Mouse (Mus musculus): ENCODE data around the gene Itsn1. TPM values are rescaled to one million over a fixed set of nuclear protein-coding genes. Genes with fewer than 3 reads are reported as not detected.

Itsn1 gene
- polyA plus RNA-seq, 1 experiment from 2014 or later = 26.6 TPM

- no peak for ATAC-seq (replicated peaks; ENCODE audit: insufficient number of reproducible peaks, low FRiP score, low TSS enrichment)
- Histone ChIP-seq H3K4me1 (ENCODE audit: control insufficient read depth, insufficient read depth, low read length) (peaks cover 16% of the 10 kb centered on the region), H3K4me3 (ENCODE audit: low read depth, low read length) (no peak overlapping the region), H3K9me3 (replicated peaks; ENCODE audit: control insufficient read depth, low read length) (no peaks in the 10 kb centered on the region), H3K36me3 (ENCODE audit: control insufficient read depth, insufficient read depth, low read length) (peaks cover 5% of the 10 kb centered on the region; the same call in 1 of the 2 replicates), H3K4me2 (no peak overlapping the region), H3K9ac (ENCODE audit: low read depth, low read length) (no peak overlapping the region), H3K27ac (ENCODE audit: low read depth, low read length) (no peak overlapping the region), H3K27me3 (ENCODE audit: control insufficient read depth, insufficient read depth, low read length) (no peaks in the 10 kb centered on the region)
- WGBS (ENCODE audit: insufficient replicate concordance) = 47% methylated on average over 11 of the region's 11 CpGs
Measured at GRCm38 (mm10) chr16:91839462-91839861, 110.4 kb downstream of the Itsn1 start.

GRCm38 (mm10) chr16:91841026-91841630 is 112.0 kb downstream of the Itsn1 start:
- peak overlapping the region; percentile 54; the same call in 1 of the 2 replicates for H3K27ac ChIP-seq (ENCODE audit: low read depth, low read length)
- no peak for ATAC-seq (replicated peaks; ENCODE audit: insufficient number of reproducible peaks, low FRiP score, low TSS enrichment)
- 82% methylated on average over 14 of the region's 14 CpGs for WGBS (ENCODE audit: insufficient replicate concordance)

GRCm38 (mm10) chr16:91846089-91846741 is 117.1 kb downstream of the Itsn1 start:
- ATAC-seq (replicated peaks; ENCODE audit: insufficient number of reproducible peaks, low FRiP score, low TSS enrichment) = no peak
- 41% methylated on average over 10 of the region's 10 CpGs for WGBS (ENCODE audit: insufficient replicate concordance)
- Histone ChIP-seq H3K4me1 (ENCODE audit: control insufficient read depth, insufficient read depth, low read length) (peaks cover 21% of the 10 kb centered on the region), H3K27me3 (ENCODE audit: control insufficient read depth, insufficient read depth, low read length) (no peaks in the 10 kb centered on the region), H3K27ac (ENCODE audit: low read depth, low read length) (no peak overlapping the region), H3K4me2 (no peak overlapping the region), H3K4me3 (ENCODE audit: low read depth, low read length) (no peak overlapping the region), H3K36me3 (ENCODE audit: control insufficient read depth, insufficient read depth, low read length) (peaks cover 14% of the 10 kb centered on the region), H3K9me3 (replicated peaks; ENCODE audit: control insufficient read depth, low read length) (no peaks in the 10 kb centered on the region), H3K9ac (ENCODE audit: low read depth, low read length) (no peak overlapping the region)

More at GRCm38 (mm10) chr16:91841026-91841630, 112.0 kb downstream of the Itsn1 start:
- Histone ChIP-seq H3K9ac (ENCODE audit: low read depth, low read length) (no peak overlapping the region), H3K36me3 (ENCODE audit: control insufficient read depth, insufficient read depth, low read length) (peaks cover 5% of the 10 kb centered on the region; the same call in 1 of the 2 replicates), H3K4me2 (no peak overlapping the region), H3K9me3 (replicated peaks; ENCODE audit: control insufficient read depth, low read length) (no peaks in the 10 kb centered on the region), H3K27me3 (ENCODE audit: control insufficient read depth, insufficient read depth, low read length) (no peaks in the 10 kb centered on the region), H3K4me3 (ENCODE audit: low read depth, low read length) (no peak overlapping the region), H3K4me1 (ENCODE audit: control insufficient read depth, insufficient read depth, low read length) (peaks cover 24% of the 10 kb centered on the region)

GRCm38 (mm10) chr16:91847525-91848225 is 118.6 kb downstream of the Itsn1 start:
- H3K9ac ChIP-seq (ENCODE audit: low read depth, low read length) = no peak overlapping the region
- H3K27ac ChIP-seq (ENCODE audit: low read depth, low read length) = peak overlapping the region; percentile 64
- H3K9me3 ChIP-seq (replicated peaks; ENCODE audit: control insufficient read depth, low read length) = no peaks in the 10 kb centered on the region
- H3K4me1 ChIP-seq (ENCODE audit: control insufficient read depth, insufficient read depth, low read length) = peaks cover 26% of the 10 kb centered on the region
- no peak for ATAC-seq (replicated peaks; ENCODE audit: insufficient number of reproducible peaks, low FRiP score, low TSS enrichment)
- peaks cover 17% of the 10 kb centered on the region for H3K36me3 ChIP-seq (ENCODE audit: control insufficient read depth, insufficient read depth, low read length)
- no peak overlapping the region for H3K4me3 ChIP-seq (ENCODE audit: low read depth, low read length)
- no peaks in the 10 kb centered on the region for H3K27me3 ChIP-seq (ENCODE audit: control insufficient read depth, insufficient read depth, low read length)
- H3K4me2 ChIP-seq = no peak overlapping the region; the same call in 1 of the 2 replicates
- WGBS (ENCODE audit: insufficient replicate concordance) = 82% methylated on average over 13 of the region's 13 CpGs

- no peaks in the 10 kb centered on the region for H3K27me3 ChIP-seq (ENCODE audit: control insufficient read depth, insufficient read depth, low read length)
- H3K4me3 ChIP-seq (ENCODE audit: low read depth, low read length) = no peak overlapping the region
- no peak for ATAC-seq (replicated peaks; ENCODE audit: insufficient number of reproducible peaks, low FRiP score, low TSS enrichment)
- no peak overlapping the region for H3K9ac ChIP-seq (ENCODE audit: low read depth, low read length)
- H3K27ac ChIP-seq (ENCODE audit: low read depth, low read length) = no peak overlapping the region
- peaks cover 29% of the 10 kb centered on the region for H3K4me1 ChIP-seq (ENCODE audit: control insufficient read depth, insufficient read depth, low read length)
- peaks cover 15% of the 10 kb centered on the region for H3K36me3 ChIP-seq (ENCODE audit: control insufficient read depth, insufficient read depth, low read length)
- WGBS (ENCODE audit: insufficient replicate concordance) = 92% methylated on average over 9 of the region's 9 CpGs
- no peaks in the 10 kb centered on the region for H3K9me3 ChIP-seq (replicated peaks; ENCODE audit: control insufficient read depth, low read length)
- H3K4me2 ChIP-seq = no peak overlapping the region
Measured at GRCm38 (mm10) chr16:91848505-91848904, 119.4 kb downstream of the Itsn1 start.

GRCm38 (mm10) chr16:91848906-91849603 is 120.0 kb downstream of the Itsn1 start:
- Histone ChIP-seq H3K27ac (ENCODE audit: low read depth, low read length) (no peak overlapping the region), H3K9ac (ENCODE audit: low read depth, low read length) (no peak overlapping the region), H3K4me2 (no peak overlapping the region), H3K36me3 (ENCODE audit: control insufficient read depth, insufficient read depth, low read length) (peaks cover 15% of the 10 kb centered on the region), H3K4me3 (ENCODE audit: low read depth, low read length) (no peak overlapping the region), H3K27me3 (ENCODE audit: control insufficient read depth, insufficient read depth, low read length) (no peaks in the 10 kb centered on the region), H3K9me3 (replicated peaks; ENCODE audit: control insufficient read depth, low read length) (no peaks in the 10 kb centered on the region), H3K4me1 (ENCODE audit: control insufficient read depth, insufficient read depth, low read length) (peaks cover 30% of the 10 kb centered on the region)
- no peak for ATAC-seq (replicated peaks; ENCODE audit: insufficient number of reproducible peaks, low FRiP score, low TSS enrichment)
- WGBS (ENCODE audit: insufficient replicate concordance) = 92% methylated on average over 7 of the region's 7 CpGs

- Histone ChIP-seq H3K4me1 (ENCODE audit: control insufficient read depth, insufficient read depth, low read length) (peaks cover 30% of the 10 kb centered on the region), H3K36me3 (ENCODE audit: control insufficient read depth, insufficient read depth, low read length) (peaks cover 21% of the 10 kb centered on the region), H3K9ac (ENCODE audit: low read depth, low read length) (no peak overlapping the region), H3K4me2 (no peak overlapping the region), H3K27me3 (ENCODE audit: control insufficient read depth, insufficient read depth, low read length) (no peaks in the 10 kb centered on the region), H3K9me3 (replicated peaks; ENCODE audit: control insufficient read depth, low read length) (no peaks in the 10 kb centered on the region), H3K27ac (ENCODE audit: low read depth, low read length) (no peak overlapping the region), H3K4me3 (ENCODE audit: low read depth, low read length) (no peak overlapping the region)
- ATAC-seq (replicated peaks; ENCODE audit: insufficient number of reproducible peaks, low FRiP score, low TSS enrichment) = no peak
- WGBS (ENCODE audit: insufficient replicate concordance) = 91% methylated on average over 3 of the region's 3 CpGs
Measured at GRCm38 (mm10) chr16:91850175-91850574, 121.1 kb downstream of the Itsn1 start.

- Histone ChIP-seq H3K9ac (ENCODE audit: low read depth, low read length) (no peak overlapping the region), H3K36me3 (ENCODE audit: control insufficient read depth, insufficient read depth, low read length) (peaks cover 21% of the 10 kb centered on the region), H3K4me3 (ENCODE audit: low read depth, low read length) (no peak overlapping the region), H3K4me2 (no peak overlapping the region), H3K27me3 (ENCODE audit: control insufficient read depth, insufficient read depth, low read length) (no peaks in the 10 kb centered on the region), H3K27ac (ENCODE audit: low read depth, low read length) (peak overlapping the region; percentile 22; the same call in 1 of the 2 replicates), H3K9me3 (replicated peaks; ENCODE audit: control insufficient read depth, low read length) (no peaks in the 10 kb centered on the region), H3K4me1 (ENCODE audit: control insufficient read depth, insufficient read depth, low read length) (peaks cover 18% of the 10 kb centered on the region)
- WGBS (ENCODE audit: insufficient replicate concordance) = 78% methylated on average over 19 of the region's 19 CpGs
- no peak for ATAC-seq (replicated peaks; ENCODE audit: insufficient number of reproducible peaks, low FRiP score, low TSS enrichment)
Measured at GRCm38 (mm10) chr16:91851456-91852231, 122.6 kb downstream of the Itsn1 start.
